In genomic region chr2:122349136-122349785, GRCm38 (mm10) we compare ENCODE assay signal across 8 mouse cellular contexts. TPM values are rescaled to one million over a fixed set of nuclear protein-coding genes. Genes with fewer than 3 reads are reported as not detected.
DNase-seq lines count a peak whose midpoint lies in the region; ATAC-seq and TF ChIP-seq lines count a peak whose summit lies in the region.

No protein-coding gene starts in this region.

- no peak for TF ChIP-seq CTCF in layer of hippocampus, adult 2 months (conservative IDR thresholded peaks at IDR 0.05)

- H3K4me3 ChIP-seq in layer of hippocampus, adult 2 months, result peak overlapping the region; percentile 67
- peak overlapping the region; percentile 67 to 73 for H3K4me3 ChIP-seq in ES-E14 (ENCODE audit: insufficient read depth in 1 of 2, low read depth in 1 of 2, low read length in 2 of 2, poor library complexity in 1 of 2, severe bottlenecking in 1 of 2)
- peak overlapping the region; percentile 43 for H3K4me3 ChIP-seq in hindbrain, embryonic 11.5 days (ENCODE audit: low read depth, low read length)
- peak overlapping the region; percentile 77 for H3K4me3 ChIP-seq in liver, embryonic 16.5 days (ENCODE audit: low read depth, low read length)
- peak overlapping the region; percentile 66 for H3K4me3 ChIP-seq in stomach, embryonic 16.5 days (replicated peaks; ENCODE audit: low read length)

- H3K4me2 ChIP-seq in hindbrain, embryonic 11.5 days (replicated peaks; ENCODE audit: low read depth, low read length), result peak overlapping the region; percentile 42
- H3K4me2 ChIP-seq in liver, embryonic 16.5 days (ENCODE audit: low read depth, low read length), result peak overlapping the region; percentile 92
- H3K4me2 ChIP-seq in stomach, embryonic 16.5 days (ENCODE audit: low read depth, low read length), result peak overlapping the region; percentile 84

- no peaks in the 10 kb centered on the region for H3K27me3 ChIP-seq in hindbrain, embryonic 11.5 days (ENCODE audit: control insufficient read depth, insufficient read depth, low read length)
- no peaks in the 10 kb centered on the region for H3K27me3 ChIP-seq in liver, embryonic 16.5 days (ENCODE audit: control insufficient read depth, insufficient read depth, low read depth, low read length)
- no peaks in the 10 kb centered on the region for H3K27me3 ChIP-seq in stomach, embryonic 16.5 days (ENCODE audit: control insufficient read depth, insufficient read depth, low read length)

- peak overlapping the region; percentile 100 for H3K27ac ChIP-seq in layer of hippocampus, adult 2 months
- H3K27ac ChIP-seq in ES-E14 (ENCODE audit: insufficient read depth, low read depth, low read length, poor library complexity, severe bottlenecking), result no peak overlapping the region
- H3K27ac ChIP-seq in hindbrain, embryonic 11.5 days (ENCODE audit: low read depth, low read length), result peak overlapping the region; percentile 98
- peak overlapping the region; percentile 86 for H3K27ac ChIP-seq in liver, embryonic 16.5 days (ENCODE audit: low read length)
- peak overlapping the region; percentile 99 for H3K27ac ChIP-seq in stomach, embryonic 16.5 days (ENCODE audit: low read length)

- ATAC-seq in common myeloid progenitor, adult 5-6 weeks (replicated peaks; ENCODE audit: low read depth, poor library complexity, severe bottlenecking), result peak; percentile 4; the same call in 1 of the 2 replicates
- peak; percentile 53 for ATAC-seq in hindbrain, embryonic 11.5 days (ENCODE audit: low FRiP score)
- peak; percentile 38 for ATAC-seq in liver, embryonic 16.5 days (ENCODE audit: low read depth)
- ATAC-seq in stomach, embryonic 16.5 days (ENCODE audit: insufficient read depth, low FRiP score), result peak; percentile 18

- H3K36me3 ChIP-seq in ES-E14 (ENCODE audit: control insufficient read depth, insufficient read depth, low read length, poor library complexity, severe bottlenecking), result peaks cover 2% of the 10 kb centered on the region; the same call in 1 of the 2 replicates
- no peaks in the 10 kb centered on the region for H3K36me3 ChIP-seq in hindbrain, embryonic 11.5 days (ENCODE audit: control insufficient read depth, insufficient read depth, low read length)
- no peaks in the 10 kb centered on the region for H3K36me3 ChIP-seq in liver, embryonic 16.5 days (ENCODE audit: control insufficient read depth, insufficient read depth)
- no peaks in the 10 kb centered on the region for H3K36me3 ChIP-seq in stomach, embryonic 16.5 days (ENCODE audit: control insufficient read depth, insufficient read depth, low read length)

- DNase-seq in layer of hippocampus, adult 2 months (ENCODE audit: low spot score in 2 of 2), result no peak
- no peak for DNase-seq in layer of hippocampus, adult 9-11 months
- no peak for DNase-seq in ES-E14 (ENCODE audit: low read depth, low spot score)
- no peak for DNase-seq in hindbrain, embryonic 11.5 days (ENCODE audit: low spot score)
- no peak for DNase-seq in layer of hippocampus, postnatal 14 days (ENCODE audit: low spot score in 2 of 2)

- H3K4me1 ChIP-seq in ES-E14 (ENCODE audit: control insufficient read depth in 2 of 2, insufficient read depth in 2 of 2, low read length in 2 of 2, poor library complexity in 1 of 2), result peaks cover 0 to 35% of the 10 kb centered on the region in 2 experiments; a peak in 2 of 4 replicates
- H3K4me1 ChIP-seq in hindbrain, embryonic 11.5 days (replicated peaks; ENCODE audit: control insufficient read depth, insufficient read depth, low read length), result peaks cover 16% of the 10 kb centered on the region; the same call in 1 of the 2 replicates
- H3K4me1 ChIP-seq in liver, embryonic 16.5 days (ENCODE audit: control insufficient read depth, low read depth, low read length), result peaks cover 22% of the 10 kb centered on the region
- H3K4me1 ChIP-seq in stomach, embryonic 16.5 days (ENCODE audit: control insufficient read depth, insufficient read depth, low read length), result peaks cover 19% of the 10 kb centered on the region

- 6% methylated on average over 14 of the region's 14 CpGs for WGBS in hindbrain, embryonic 11.5 days
- WGBS in liver, embryonic 16.5 days (ENCODE audit: insufficient replicate concordance), result 21% methylated on average over 14 of the region's 14 CpGs
- WGBS in stomach, embryonic 16.5 days, result 13% methylated on average over 14 of the region's 14 CpGs

- in situ Hi-C loops in ES-E14 (cut with MboI; ENCODE audit: low sequenced_read_pairs in 2 of 2, unreplicated experiment in 2 of 2), result no loop called here

- H3K9ac ChIP-seq in ES-E14 (ENCODE audit: insufficient read depth, low read depth, low read length, poor library complexity, severe bottlenecking), result peak overlapping the region; percentile 77
- H3K9ac ChIP-seq in hindbrain, embryonic 11.5 days (ENCODE audit: low read depth, low read length), result peak overlapping the region; percentile 62
- H3K9ac ChIP-seq in liver, embryonic 16.5 days (ENCODE audit: low read depth, low read length), result peak overlapping the region; percentile 81
- H3K9ac ChIP-seq in stomach, embryonic 16.5 days (ENCODE audit: low read length), result peak overlapping the region; percentile 87

- H3K9me3 ChIP-seq in ES-E14 (ENCODE audit: control insufficient read depth, insufficient read depth, low read depth, low read length), result no peaks in the 10 kb centered on the region
- no peaks in the 10 kb centered on the region for H3K9me3 ChIP-seq in hindbrain, embryonic 11.5 days (ENCODE audit: control insufficient read depth, low read length)
- no peaks in the 10 kb centered on the region for H3K9me3 ChIP-seq in liver, embryonic 16.5 days (replicated peaks; ENCODE audit: control insufficient read depth, low read length)
- H3K9me3 ChIP-seq in stomach, embryonic 16.5 days (replicated peaks; ENCODE audit: control insufficient read depth, low read length), result no peaks in the 10 kb centered on the region

TF ChIP-seq in ES-E14, 5 proteins besides CTCF, POLR2A, EP300 and RAD21:
- no peak for TF ChIP-seq ZNF384 (IDR thresholded peaks at IDR 0.05; ENCODE audit: low read depth, low read length)
- no peak for TF ChIP-seq CHD2 (IDR thresholded peaks at IDR 0.05; ENCODE audit: low read depth, low read length)
- no peak for TF ChIP-seq HCFC1 (IDR thresholded peaks at IDR 0.05; ENCODE audit: borderline replicate concordance, insufficient read depth, low read length)
- no peak for TF ChIP-seq MAFK (IDR thresholded peaks at IDR 0.05; ENCODE audit: insufficient read depth, low read depth, low read length)
- no peak for TF ChIP-seq ZC3H11A (IDR thresholded peaks at IDR 0.05; ENCODE audit: borderline replicate concordance, low read depth, low read length)

RNA-seq across cellular contexts. Expression of gene Shf, which starts 19.7 kb away (rescaled TPM):
- total RNA-seq in layer of hippocampus, adult 2 months (2021), result 10 to 100 TPM; 61.7 to 62.6 TPM
- total RNA-seq in ES-E14 (2012; rRNA removed), result 9.2 and 16.6 TPM in 2 replicates
- total RNA-seq in common myeloid progenitor, adult 5-6 weeks (2017), result 2.8 TPM in 1 of 2 replicates, not detected in the other
- polyA plus RNA-seq in hindbrain, embryonic 11.5 days (2014; fragmentation: Nextera tagmentation; extraction: Ambion mirVana), result 10.3 and 11.7 TPM in 2 replicates
- polyA plus RNA-seq in liver, embryonic 16.5 days (2015; fragmentation: Nextera tagmentation; extraction: Ambion mirVana), result 0.89 and 1.3 TPM in 2 replicates
- 1.1 and 2.5 TPM in 2 replicates for polyA plus RNA-seq in stomach, embryonic 16.5 days (2015; fragmentation: Nextera tagmentation; extraction: Ambion mirVana)
- total RNA-seq in layer of hippocampus, postnatal 14 days (2021), result 10 to 100 TPM; 57.5 to 65.2 TPM

RNA-seq across cellular contexts. Expression of gene Duox1, which starts 33.8 kb away (rescaled TPM):
- total RNA-seq in layer of hippocampus, adult 2 months (2021), result not detected
- total RNA-seq in ES-E14 (2012; rRNA removed), result 0.76 and 1.0 TPM in 2 replicates
- total RNA-seq in common myeloid progenitor, adult 5-6 weeks (2017), result not detected in 2 replicates
- 0.12 TPM in 1 of 2 replicates, not detected in the other for polyA plus RNA-seq in hindbrain, embryonic 11.5 days (2014; fragmentation: Nextera tagmentation; extraction: Ambion mirVana)
- not detected in 2 replicates for polyA plus RNA-seq in liver, embryonic 16.5 days (2015; fragmentation: Nextera tagmentation; extraction: Ambion mirVana)
- polyA plus RNA-seq in stomach, embryonic 16.5 days (2015; fragmentation: Nextera tagmentation; extraction: Ambion mirVana), result 2.7 and 4.3 TPM in 2 replicates
- not detected for total RNA-seq in layer of hippocampus, postnatal 14 days (2021)

RNA-seq across cellular contexts. Expression of gene Duoxa1, which starts 35.7 kb away (rescaled TPM):
- not detected for total RNA-seq in layer of hippocampus, adult 2 months (2021)
- total RNA-seq in ES-E14 (2012; rRNA removed), result 0.90 and 1.3 TPM in 2 replicates
- 0.18 TPM in 1 of 2 replicates, not detected in the other for total RNA-seq in common myeloid progenitor, adult 5-6 weeks (2017)
- polyA plus RNA-seq in hindbrain, embryonic 11.5 days (2014; fragmentation: Nextera tagmentation; extraction: Ambion mirVana), result 0.07 TPM in 1 of 2 replicates, not detected in the other
- polyA plus RNA-seq in liver, embryonic 16.5 days (2015; fragmentation: Nextera tagmentation; extraction: Ambion mirVana), result 0.05 TPM in 1 of 2 replicates, not detected in the other
- polyA plus RNA-seq in stomach, embryonic 16.5 days (2015; fragmentation: Nextera tagmentation; extraction: Ambion mirVana), result 11.4 and 17.4 TPM in 2 replicates
- not detected for total RNA-seq in layer of hippocampus, postnatal 14 days (2021)

RNA-seq across cellular contexts. Expression of gene Duoxa2, which starts 50.6 kb away (rescaled TPM):
- not detected for total RNA-seq in layer of hippocampus, adult 2 months (2021)
- total RNA-seq in ES-E14 (2012; rRNA removed), result 0.49 and 0.95 TPM in 2 replicates
- not detected in 2 replicates for total RNA-seq in common myeloid progenitor, adult 5-6 weeks (2017)
- polyA plus RNA-seq in hindbrain, embryonic 11.5 days (2014; fragmentation: Nextera tagmentation; extraction: Ambion mirVana), result not detected in 2 replicates
- not detected in 2 replicates for polyA plus RNA-seq in liver, embryonic 16.5 days (2015; fragmentation: Nextera tagmentation; extraction: Ambion mirVana)
- 3.4 and 6.1 TPM in 2 replicates for polyA plus RNA-seq in stomach, embryonic 16.5 days (2015; fragmentation: Nextera tagmentation; extraction: Ambion mirVana)
- total RNA-seq in layer of hippocampus, postnatal 14 days (2021), result not detected

RNA-seq across cellular contexts. Expression of gene Duox2, which starts 51.0 kb away (rescaled TPM):
- total RNA-seq in layer of hippocampus, adult 2 months (2021), result under 1 TPM in 1 of 2 experiments, not detected in 1; 0.08 TPM
- total RNA-seq in ES-E14 (2012; rRNA removed), result 0.13 and 0.42 TPM in 2 replicates
- not detected in 2 replicates for total RNA-seq in common myeloid progenitor, adult 5-6 weeks (2017)
- not detected in 2 replicates for polyA plus RNA-seq in hindbrain, embryonic 11.5 days (2014; fragmentation: Nextera tagmentation; extraction: Ambion mirVana)
- not detected in 2 replicates for polyA plus RNA-seq in liver, embryonic 16.5 days (2015; fragmentation: Nextera tagmentation; extraction: Ambion mirVana)
- polyA plus RNA-seq in stomach, embryonic 16.5 days (2015; fragmentation: Nextera tagmentation; extraction: Ambion mirVana), result 1.6 and 2.6 TPM in 2 replicates
- total RNA-seq in layer of hippocampus, postnatal 14 days (2021), result under 1 TPM in 1 of 2 experiments, not detected in 1; 0.09 TPM

Comparison
In these comparisons a context has a peak if more than half of its experiments do, and no peak if none do; other contexts are left out.
1. H3K4me2 ChIP-seq: peak in every context shown above with its lines; median percentile 92 in liver, embryonic 16.5 days; 84 in stomach, embryonic 16.5 days; 42 in hindbrain, embryonic 11.5 days.